Mouse (Mus musculus): Measurements from ENCODE around the gene Gabrr2. TPM values are rescaled to one million over a fixed set of nuclear protein-coding genes. Genes with fewer than 3 reads are reported as not detected.

Gabrr2 gene
- polyA plus RNA-seq, 1 experiment from 2014 or later: 0.62 TPM

GRCm38 (mm10) chr4:33124493-33124892 lies 61.7 kb downstream of the Gabrr2 start:
- WGBS: 75% methylated on average over 6 of the region's 6 CpGs
- Histone ChIP-seq H3K4me1 (replicated peaks) (no peaks in the 10 kb centered on the region), H3K27ac (no peak overlapping the region), H3K9ac (no peak overlapping the region), H3K27me3 (no peaks in the 10 kb centered on the region), H3K4me3 (no peak overlapping the region), H3K4me2 (no peak overlapping the region), H3K9me3 (0 out of 2 replicates have a peak, but pooled peaks cover 5% of the 10 kb centered on the region), H3K36me3 (no peaks in the 10 kb centered on the region)
- ATAC-seq (ENCODE audit: low FRiP score): no peak

GRCm38 (mm10) chr4:33125409-33126084 lies 62.7 kb downstream of the Gabrr2 start:
- Histone ChIP-seq H3K4me2 (no peak overlapping the region), H3K9me3 (peaks cover 5% of the 10 kb centered on the region; the same call in 1 of the 2 replicates), H3K4me1 (replicated peaks) (no peaks in the 10 kb centered on the region), H3K27ac (no peak overlapping the region), H3K36me3 (no peaks in the 10 kb centered on the region), H3K27me3 (no peaks in the 10 kb centered on the region), H3K9ac (no peak overlapping the region), H3K4me3 (no peak overlapping the region)
- ATAC-seq (ENCODE audit: low FRiP score): no peak
- 66% methylated on average over 10 of the region's 10 CpGs for WGBS

GRCm38 (mm10) chr4:33132221-33132620 lies 69.4 kb downstream of the Gabrr2 start, which contains the start of gene Gabrr1:
Gene Gabrr1 (plus strand): TSS chr4:33132521.
- H3K36me3 ChIP-seq: no peaks in the 10 kb centered on the region
- H3K4me2 ChIP-seq: no peak within 1 kb of the TSS
- H3K9ac ChIP-seq: no peak within 1 kb of the TSS
- no peak within 1 kb of the TSS for H3K4me3 ChIP-seq
- no peaks in the 10 kb centered on the region for H3K4me1 ChIP-seq (replicated peaks)
- no peak within 1 kb of the TSS for H3K27ac ChIP-seq
- H3K27me3 ChIP-seq: no peaks in the 10 kb centered on the region
- H3K9me3 ChIP-seq: no peaks in the 10 kb centered on the region; the same call in 1 of the 2 replicates
- ATAC-seq (ENCODE audit: low FRiP score): no peak
- WGBS: 84% methylated on average over 11 of the region's 11 CpGs

Other genes starting within 250 kb of the Gabrr2 start
- gene Ankrd6, start 112.2 kb upstream of the Gabrr2 start, polyA plus RNA-seq (2015; fragmentation: Nextera tagmentation; extraction: Ambion mirVana): 19.0 and 22.4 TPM in 2 replicates
- gene Rragd, start 80.0 kb upstream of the Gabrr2 start, polyA plus RNA-seq (2015; fragmentation: Nextera tagmentation; extraction: Ambion mirVana): 30.6 and 36.2 TPM in 2 replicates
- gene Ube2j1, start 31.6 kb upstream of the Gabrr2 start, polyA plus RNA-seq (2015; fragmentation: Nextera tagmentation; extraction: Ambion mirVana): 56.2 and 60.5 TPM in 2 replicates
- 0.17 and 0.21 TPM in 2 replicates for gene Gabrr1, start 69.5 kb downstream of the Gabrr2 start, polyA plus RNA-seq (2015; fragmentation: Nextera tagmentation; extraction: Ambion mirVana)
- gene Pm20d2, start 126.7 kb downstream of the Gabrr2 start, polyA plus RNA-seq (2015; fragmentation: Nextera tagmentation; extraction: Ambion mirVana): 1.3 and 2.4 TPM in 2 replicates
- gene Srsf12, start 146.0 kb downstream of the Gabrr2 start, polyA plus RNA-seq (2015; fragmentation: Nextera tagmentation; extraction: Ambion mirVana): 40.9 and 42.1 TPM in 2 replicates
- 64.9 and 69.5 TPM in 2 replicates for gene Pnrc1, start 227.2 kb downstream of the Gabrr2 start, polyA plus RNA-seq (2015; fragmentation: Nextera tagmentation; extraction: Ambion mirVana)
- 25.4 and 29.4 TPM in 2 replicates for gene Rngtt, start 247.3 kb downstream of the Gabrr2 start, polyA plus RNA-seq (2015; fragmentation: Nextera tagmentation; extraction: Ambion mirVana)